Mouse (Mus musculus): Measurements from ENCODE around the gene Mcm10.

GRCm38 (mm10) chr2:5014616-5015015 is 2.0 kb upstream of the Mcm10 start:
- no peak for TF ChIP-seq POLR2A (IDR thresholded peaks at IDR 0.05; ENCODE audit: insufficient read depth, low read length)
- TF ChIP-seq EP300 (IDR thresholded peaks at IDR 0.05; ENCODE audit: insufficient read depth, low read depth, low read length): no peak
- TF ChIP-seq CTCF (IDR thresholded peaks at IDR 0.05; ENCODE audit: low read depth, low read length): no peak

All from ES-Bruce4 (cell line).